ENCODE assay signal across 12 mouse cellular contexts in the genomic region with DNA sequence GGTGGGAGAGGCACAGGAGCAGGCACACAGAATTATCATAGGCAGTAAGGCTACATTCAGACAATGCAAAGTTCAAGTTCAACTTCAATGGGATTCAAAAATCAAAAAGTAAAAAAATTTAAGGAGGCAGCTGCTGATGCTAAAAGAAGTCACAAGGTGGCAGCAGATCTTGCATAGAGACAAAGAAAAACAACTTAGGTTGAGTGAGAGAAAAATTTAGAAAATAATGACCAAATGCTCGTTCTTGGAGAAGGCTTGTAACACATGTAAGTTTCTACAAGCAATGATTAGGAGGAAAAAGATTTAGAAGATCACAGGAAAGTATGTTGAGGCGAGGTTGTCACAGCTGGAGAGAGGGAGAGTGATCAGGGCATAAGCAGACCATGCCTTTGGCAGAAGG. TPM values are rescaled to one million over a fixed set of nuclear protein-coding genes. Genes with fewer than 3 reads are reported as not detected.
A peak's percentile ranks its signal among the peaks of the same experiment; 100 is the strongest.
DNase-seq lines count a peak whose midpoint lies in the region; ATAC-seq lines count a peak whose summit lies in the region.
"Had no signal": no experiment of that assay in that cellular context is flagged by ENCODE, and none has a peak within 500 bp of the region (broad histone marks: within the 10 kb centered on the region; RNA-seq: fewer than 3 reads in every experiment).

No protein-coding gene starts in this region.

- no peaks in the 10 kb centered on the region for H3K27me3 ChIP-seq in hindbrain, embryonic 11.5 days (ENCODE audit: control insufficient read depth, insufficient read depth, low read length)
- no peaks in the 10 kb centered on the region for H3K27me3 ChIP-seq in hindbrain, embryonic 16.5 days (replicated peaks; ENCODE audit: control insufficient read depth, insufficient read depth, low read length)
- no peaks in the 10 kb centered on the region for H3K27me3 ChIP-seq in kidney, embryonic 16.5 days (ENCODE audit: insufficient read depth, low read length)

- no peak overlapping the region for H3K9ac ChIP-seq in hindbrain, embryonic 11.5 days (ENCODE audit: low read depth, low read length)
- H3K9ac ChIP-seq in hindbrain, embryonic 16.5 days (ENCODE audit: low read depth, low read length) = no peak overlapping the region
- no peak overlapping the region for H3K9ac ChIP-seq in kidney, embryonic 16.5 days (replicated peaks; ENCODE audit: low read length)

- no peak for ATAC-seq in hindbrain, embryonic 11.5 days (ENCODE audit: low FRiP score)
- no peak for ATAC-seq in hindbrain, embryonic 16.5 days
- ATAC-seq in hematopoietic stem cell, adult 5-6 weeks (replicated peaks in 1 of 2; ENCODE audit: insufficient read depth in 1 of 2, low FRiP score in 2 of 2, low TSS enrichment in 1 of 2, low read depth in 1 of 2, poor library complexity in 2 of 2, severe bottlenecking in 2 of 2) = peak; percentile 14 to 49; a peak in 2 of 4 replicates
- no peak for ATAC-seq in kidney, embryonic 16.5 days (ENCODE audit: low FRiP score, low TSS enrichment)

- 44% methylated on average over 2 of the region's 2 CpGs for WGBS in hindbrain, embryonic 11.5 days
- WGBS in hindbrain, embryonic 16.5 days = 50% methylated on average over 2 of the region's 2 CpGs
- 36% methylated on average over 2 of the region's 2 CpGs for WGBS in kidney, embryonic 16.5 days

- H3K4me1 ChIP-seq in hindbrain, embryonic 11.5 days (replicated peaks; ENCODE audit: control insufficient read depth, insufficient read depth, low read length) = no peaks in the 10 kb centered on the region
- no peaks in the 10 kb centered on the region for H3K4me1 ChIP-seq in hindbrain, embryonic 16.5 days (ENCODE audit: control insufficient read depth, insufficient read depth, low read depth, low read length)
- no peaks in the 10 kb centered on the region for H3K4me1 ChIP-seq in kidney, embryonic 16.5 days (ENCODE audit: insufficient read depth, low read length)
- H3K4me1 ChIP-seq: hindbrain, embryonic 10.5 days had no signal

- H3K27ac ChIP-seq in hindbrain, embryonic 11.5 days (ENCODE audit: low read depth, low read length) = no peak overlapping the region
- H3K27ac ChIP-seq in hindbrain, embryonic 16.5 days (ENCODE audit: low read depth, low read length) = no peak overlapping the region
- no peak overlapping the region for H3K27ac ChIP-seq in kidney, embryonic 16.5 days (ENCODE audit: low read length)
- H3K27ac ChIP-seq: hindbrain, embryonic 10.5 days had no signal

- peak; percentile 30 for DNase-seq in hindbrain, embryonic 11.5 days (ENCODE audit: low spot score)
- DNase-seq in lung, postnatal 10 days = peak; percentile 11
- no peak for DNase-seq in lung, postnatal 4 days
- DNase-seq in MN1 (ENCODE audit: low spot score) = peak; percentile 59
- no peak for DNase-seq in cerebellum, adult 11-12 months

- H3K9me3 ChIP-seq in hindbrain, embryonic 11.5 days (ENCODE audit: control insufficient read depth, low read length) = no peaks in the 10 kb centered on the region
- no peaks in the 10 kb centered on the region for H3K9me3 ChIP-seq in hindbrain, embryonic 16.5 days (ENCODE audit: control insufficient read depth, low read length)
- H3K9me3 ChIP-seq in kidney, embryonic 16.5 days (ENCODE audit: low read length) = no peaks in the 10 kb centered on the region
- H3K9me3 ChIP-seq: hindbrain, embryonic 10.5 days had no signal

- no peaks in the 10 kb centered on the region for H3K36me3 ChIP-seq in hindbrain, embryonic 11.5 days (ENCODE audit: control insufficient read depth, insufficient read depth, low read length)
- H3K36me3 ChIP-seq in hindbrain, embryonic 16.5 days (ENCODE audit: control insufficient read depth, insufficient read depth, low read length) = no peaks in the 10 kb centered on the region
- no peaks in the 10 kb centered on the region for H3K36me3 ChIP-seq in kidney, embryonic 16.5 days (ENCODE audit: insufficient read depth, low read length)
- H3K36me3 ChIP-seq: hindbrain, embryonic 10.5 days had no signal

- no peak overlapping the region for H3K4me2 ChIP-seq in hindbrain, embryonic 11.5 days (replicated peaks; ENCODE audit: low read depth, low read length)
- H3K4me2 ChIP-seq in hindbrain, embryonic 16.5 days (ENCODE audit: low read length) = no peak overlapping the region
- no peak overlapping the region for H3K4me2 ChIP-seq in kidney, embryonic 16.5 days (replicated peaks; ENCODE audit: low read depth, low read length)

- no peak overlapping the region for H3K4me3 ChIP-seq in hindbrain, embryonic 11.5 days (ENCODE audit: low read depth, low read length)
- no peak overlapping the region for H3K4me3 ChIP-seq in hindbrain, embryonic 16.5 days (ENCODE audit: low read length)
- H3K4me3 ChIP-seq in kidney, embryonic 16.5 days (ENCODE audit: low read length) = no peak overlapping the region
- H3K4me3 ChIP-seq: hindbrain, embryonic 10.5 days had no signal

RNA-seq across cellular contexts. Expression of a gene that starts 0.7 kb away (rescaled TPM):
- polyA plus RNA-seq in hindbrain, embryonic 11.5 days (2014; fragmentation: Nextera tagmentation; extraction: Ambion mirVana) = not detected in 2 replicates
- polyA plus RNA-seq in hindbrain, embryonic 16.5 days (2015; fragmentation: Nextera tagmentation; extraction: Ambion mirVana) = not detected in 2 replicates
- total RNA-seq in hematopoietic stem cell, adult 5-6 weeks (2017) = not detected in 2 replicates
- not detected in 2 replicates for polyA plus RNA-seq in kidney, embryonic 16.5 days (2015; fragmentation: Nextera tagmentation; extraction: Ambion mirVana)
- total RNA-seq: gastrocnemius, postnatal 4 days had no signal
- polyA plus RNA-seq: hindbrain, embryonic 10.5 days; neural tube, embryonic 14.5 days; spleen, adult 2 months had no signal

RNA-seq across cellular contexts. Expression of a gene that starts 6.8 kb away (rescaled TPM):
- not detected in 2 replicates for polyA plus RNA-seq in hindbrain, embryonic 11.5 days (2014; fragmentation: Nextera tagmentation; extraction: Ambion mirVana)
- polyA plus RNA-seq in hindbrain, embryonic 16.5 days (2015; fragmentation: Nextera tagmentation; extraction: Ambion mirVana) = not detected in 2 replicates
- not detected in 2 replicates for total RNA-seq in hematopoietic stem cell, adult 5-6 weeks (2017)
- polyA plus RNA-seq in kidney, embryonic 16.5 days (2015; fragmentation: Nextera tagmentation; extraction: Ambion mirVana) = not detected in 2 replicates
- total RNA-seq: gastrocnemius, postnatal 4 days had no signal
- polyA plus RNA-seq: hindbrain, embryonic 10.5 days; neural tube, embryonic 14.5 days; spleen, adult 2 months had no signal

RNA-seq across cellular contexts. Expression of a gene that starts 21.7 kb away (rescaled TPM):
- polyA plus RNA-seq in hindbrain, embryonic 11.5 days (2014; fragmentation: Nextera tagmentation; extraction: Ambion mirVana) = 9.3 and 9.5 TPM in 2 replicates
- 6.5 and 9.7 TPM in 2 replicates for polyA plus RNA-seq in hindbrain, embryonic 16.5 days (2015; fragmentation: Nextera tagmentation; extraction: Ambion mirVana)
- 12.6 and 17.6 TPM in 2 replicates for total RNA-seq in hematopoietic stem cell, adult 5-6 weeks (2017)
- polyA plus RNA-seq in kidney, embryonic 16.5 days (2015; fragmentation: Nextera tagmentation; extraction: Ambion mirVana) = 14.2 and 14.6 TPM in 2 replicates

RNA-seq across cellular contexts. Expression of a gene that starts 27.1 kb away (rescaled TPM):
- not detected in 2 replicates for polyA plus RNA-seq in hindbrain, embryonic 11.5 days (2014; fragmentation: Nextera tagmentation; extraction: Ambion mirVana)
- polyA plus RNA-seq in hindbrain, embryonic 16.5 days (2015; fragmentation: Nextera tagmentation; extraction: Ambion mirVana) = not detected in 2 replicates
- total RNA-seq in hematopoietic stem cell, adult 5-6 weeks (2017) = not detected in 2 replicates
- not detected in 2 replicates for polyA plus RNA-seq in kidney, embryonic 16.5 days (2015; fragmentation: Nextera tagmentation; extraction: Ambion mirVana)
- total RNA-seq: gastrocnemius, postnatal 4 days had no signal
- polyA plus RNA-seq: hindbrain, embryonic 10.5 days; neural tube, embryonic 14.5 days; spleen, adult 2 months had no signal

RNA-seq across cellular contexts. Expression of a gene that starts 30.3 kb away (rescaled TPM):
- not detected in 2 replicates for polyA plus RNA-seq in hindbrain, embryonic 11.5 days (2014; fragmentation: Nextera tagmentation; extraction: Ambion mirVana)
- polyA plus RNA-seq in hindbrain, embryonic 16.5 days (2015; fragmentation: Nextera tagmentation; extraction: Ambion mirVana) = not detected in 2 replicates
- total RNA-seq in hematopoietic stem cell, adult 5-6 weeks (2017) = not detected in 2 replicates
- not detected in 2 replicates for polyA plus RNA-seq in kidney, embryonic 16.5 days (2015; fragmentation: Nextera tagmentation; extraction: Ambion mirVana)
- total RNA-seq: gastrocnemius, postnatal 4 days had no signal
- polyA plus RNA-seq: hindbrain, embryonic 10.5 days; neural tube, embryonic 14.5 days; spleen, adult 2 months had no signal

Comparison
In these comparisons a context has a peak if more than half of its experiments do, and no peak if none do; other contexts are left out.
1. DNase-seq: peak in hindbrain, embryonic 11.5 days (single experiment), lung, postnatal 10 days (single experiment) and MN1 (single experiment); none in lung, postnatal 4 days (0 of 2) and cerebellum, adult 11-12 months (single experiment).
2. ATAC-seq: peak in hematopoietic stem cell, adult 5-6 weeks (2 of 2); none in hindbrain, embryonic 11.5 days (single experiment), hindbrain, embryonic 16.5 days (single experiment) and kidney, embryonic 16.5 days (single experiment).